Mouse (Mus musculus): ENCODE results near the gene Thnsl2. TPM values are rescaled to one million over a fixed set of nuclear protein-coding genes. Genes with fewer than 3 reads are reported as not detected.
A peak's percentile ranks its signal among the peaks of the same experiment; 100 is the strongest.

The Thnsl2 gene
- total RNA-seq, 2 experiments from 2014 or later: 6.8 to 8.1 TPM

GRCm38 (mm10) chr6:71135031-71135430 lies 9.2 kb downstream of the Thnsl2 start:
- intact Hi-C loops (cut with DNase I): no loop called here
- DNase-seq: no peak

DNA sequence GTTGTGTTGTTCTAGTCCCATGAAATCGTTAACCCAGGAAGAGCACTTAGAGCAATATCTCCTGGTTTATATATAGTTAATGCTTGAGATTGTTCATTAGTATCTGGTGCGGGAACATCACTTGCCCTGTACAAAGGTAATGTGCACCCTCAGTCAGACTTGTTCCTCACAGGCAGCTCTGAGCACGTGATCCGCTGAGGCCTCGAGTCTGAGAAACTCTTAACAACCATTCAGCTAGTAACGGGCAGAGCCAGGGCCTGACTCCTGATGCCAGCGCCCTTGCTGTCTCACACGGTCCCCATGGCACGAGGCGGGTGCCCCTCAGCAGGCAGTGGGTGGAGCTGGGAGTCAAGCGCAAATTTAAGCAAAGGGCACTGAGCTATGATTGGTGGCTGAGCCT lies 10.7 kb downstream of the Thnsl2 start:
- no peak for DNase-seq
- intact Hi-C loops (cut with DNase I): no loop called here

DNA sequence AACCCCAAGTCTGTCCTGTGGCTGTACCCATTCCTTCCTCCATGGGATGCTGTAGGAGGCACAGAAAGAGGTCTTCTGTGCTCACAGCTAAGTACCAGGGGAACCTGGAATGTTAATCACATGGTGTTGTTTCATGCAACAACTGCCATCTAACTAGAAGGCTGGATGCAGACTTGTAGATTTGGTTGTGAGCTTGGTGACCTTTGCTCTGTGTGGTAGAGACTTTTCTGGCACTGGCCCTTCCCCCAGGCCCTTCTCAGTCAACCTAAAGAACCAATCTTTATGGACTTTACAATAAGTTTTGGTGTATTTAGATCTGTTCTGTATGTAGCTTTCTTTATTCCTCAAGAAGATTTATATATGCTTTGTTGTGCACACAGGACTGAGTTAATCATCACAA lies 13.2 kb downstream of the Thnsl2 start:
- intact Hi-C loops (cut with DNase I): no loop called here

GRCm38 (mm10) chr6:71130269-71130668 lies 14.0 kb downstream of the Thnsl2 start:
- no peak for DNase-seq
- intact Hi-C loops (cut with DNase I): no loop called here

More for the DNA sequence above, 13.2 kb downstream of the Thnsl2 start:
- no peak for DNase-seq

- DNase-seq: no peak
- intact Hi-C loops (cut with DNase I): loop anchor here (5.0 kb wide), 2 partner anchors 97 to 322 kb away; no protein-coding TSS in a partner anchor
Measured at GRCm38 (mm10) chr6:71129071-71129470, 15.2 kb downstream of the Thnsl2 start.

DNA sequence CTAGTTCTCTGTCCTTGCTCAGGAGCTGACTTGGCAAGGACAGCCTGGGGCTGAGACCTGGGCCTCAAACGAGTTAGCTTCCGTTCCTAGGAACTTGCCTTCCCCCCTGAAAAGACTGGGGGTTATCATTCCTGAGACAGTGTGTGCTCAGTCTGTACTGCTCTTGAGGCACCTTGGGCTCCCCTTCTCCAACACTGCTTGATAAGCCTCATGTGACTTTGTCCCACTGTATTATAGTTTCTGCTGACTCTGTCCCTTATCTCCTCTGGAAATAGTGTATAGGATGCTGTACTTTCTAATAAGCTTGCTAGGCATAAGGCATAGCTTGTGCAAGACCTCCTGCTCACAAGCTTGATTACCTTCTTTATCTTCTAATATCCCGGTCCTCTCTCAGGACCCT lies 17.9 kb downstream of the Thnsl2 start:
- DNase-seq: no peak
- intact Hi-C loops (cut with DNase I): loop anchor here (5.0 kb wide), 2 partner anchors 94 to 319 kb away; no protein-coding TSS in a partner anchor

DNA sequence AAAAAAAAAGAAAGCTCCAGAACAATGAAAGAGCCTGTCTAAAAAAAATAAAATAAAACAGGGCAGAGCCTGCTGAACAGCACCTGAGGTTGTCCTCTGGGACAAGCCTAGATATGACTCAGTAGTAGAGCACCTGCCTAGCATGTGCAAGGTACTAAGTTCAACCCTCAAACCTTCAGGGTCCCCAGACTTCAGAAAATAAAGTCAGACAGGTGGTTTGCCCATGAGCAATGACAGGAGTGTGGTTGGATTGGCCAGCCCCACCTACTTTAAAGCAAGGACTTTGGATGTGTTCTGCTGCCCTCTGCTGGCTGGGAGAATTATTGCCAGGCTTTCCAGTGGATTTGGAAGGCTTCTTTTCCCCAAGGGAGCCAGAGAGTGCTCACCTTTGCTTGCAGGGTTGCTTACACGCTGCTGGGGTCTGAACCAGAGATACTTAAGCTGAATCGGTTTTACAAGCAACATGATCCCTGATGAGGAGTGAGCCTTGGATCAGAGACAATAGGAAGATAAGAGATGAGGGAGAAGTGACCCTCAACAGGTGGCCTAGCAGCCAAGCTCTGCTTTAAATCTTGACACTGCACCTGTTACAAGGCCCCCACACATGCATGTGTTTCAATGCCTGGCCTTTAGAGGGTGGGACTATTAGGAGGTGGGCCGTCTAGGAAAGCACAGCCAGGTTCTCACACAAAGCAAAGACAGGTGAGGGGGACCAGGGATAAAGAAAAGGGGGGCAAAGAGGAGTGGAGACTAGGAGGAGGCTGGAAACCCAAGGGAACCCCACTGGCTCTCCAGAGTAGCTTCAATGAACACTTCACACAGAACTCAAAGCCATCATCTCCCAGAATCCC lies 19.0 kb downstream of the Thnsl2 start:
- DNase-seq: peak; percentile 81 to 90
- intact Hi-C loops (cut with DNase I): loop anchor here (1.0 to 5.0 kb wide), 3 partner anchors 93 to 318 kb away; no protein-coding TSS in a partner anchor

- no peak for DNase-seq
- intact Hi-C loops (cut with DNase I): no loop called here
Measured at GRCm38 (mm10) chr6:71119577-71120254, 24.5 kb downstream of the Thnsl2 start.

- intact Hi-C loops (cut with DNase I): no loop called here
- DNase-seq: peak in 1 of 2 experiments; percentile 9
Measured at GRCm38 (mm10) chr6:71111419-71112113, 32.7 kb downstream of the Thnsl2 start.

GRCm38 (mm10) chr6:71106170-71106945 lies 37.9 kb downstream of the Thnsl2 start:
- DNase-seq: peak; percentile 41 to 52
- intact Hi-C loops (cut with DNase I): no loop called here

DNA sequence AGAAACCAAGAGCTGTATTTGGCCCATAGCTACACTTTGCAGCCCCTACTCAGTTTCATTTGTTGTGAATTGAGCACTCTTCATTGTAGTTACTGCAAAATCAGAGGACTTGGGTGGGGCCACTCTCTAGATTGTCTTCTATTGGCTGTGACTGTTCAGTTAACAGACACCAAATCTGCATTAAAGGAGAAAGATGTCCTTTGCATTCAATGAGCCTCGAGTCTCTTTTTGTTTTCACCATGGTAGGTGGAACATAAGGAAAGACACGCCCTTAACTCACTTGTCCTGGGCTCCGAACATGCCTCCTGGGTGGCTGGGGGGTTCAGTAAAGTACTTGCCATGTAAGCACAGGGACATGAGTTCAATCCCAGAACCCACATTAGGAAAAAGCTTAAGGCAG lies 48.1 kb downstream of the Thnsl2 start:
- DNase-seq: no peak
- intact Hi-C loops (cut with DNase I): no loop called here

DNA sequence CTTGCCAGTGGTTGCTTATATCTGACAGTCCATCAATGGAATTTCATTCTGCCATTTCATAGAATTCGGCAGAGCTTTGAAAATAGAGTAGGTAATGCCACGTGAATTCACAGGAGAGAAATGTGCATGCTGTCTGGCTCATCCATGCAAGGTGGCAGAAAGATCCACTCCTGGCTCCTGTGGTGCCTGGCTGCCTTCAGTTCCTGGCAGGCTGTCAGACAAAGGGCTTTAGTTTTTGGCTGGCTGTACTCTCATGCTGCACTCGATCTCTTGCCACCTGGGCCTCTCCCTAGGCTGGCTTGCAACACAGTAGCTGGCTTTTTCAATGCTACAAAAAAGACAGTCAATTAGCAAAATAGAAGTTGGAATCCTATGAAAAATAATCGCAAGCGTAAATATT lies 49.5 kb downstream of the Thnsl2 start:
- intact Hi-C loops (cut with DNase I): no loop called here
- DNase-seq: peak; percentile 15 to 19

DNA sequence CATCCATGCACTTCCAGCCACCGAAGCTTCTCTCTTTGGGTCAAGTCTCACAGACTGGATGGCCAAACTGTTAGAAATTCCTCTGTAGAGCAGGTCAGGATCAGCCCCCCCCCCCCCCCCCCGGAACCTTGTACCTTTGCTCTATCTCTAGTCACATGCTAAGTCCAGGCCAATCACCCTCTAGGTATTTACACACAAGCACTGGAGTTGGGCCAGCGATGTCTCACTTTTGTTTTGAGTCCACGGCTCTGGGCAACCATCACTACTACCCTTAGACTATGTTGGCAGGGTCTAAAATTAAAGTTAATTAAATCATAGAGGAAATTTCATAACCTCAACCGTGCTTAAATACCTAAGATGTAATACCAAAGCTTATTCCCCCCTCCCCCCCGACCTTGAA lies 50.6 kb downstream of the Thnsl2 start:
- no peak for DNase-seq

DNA sequence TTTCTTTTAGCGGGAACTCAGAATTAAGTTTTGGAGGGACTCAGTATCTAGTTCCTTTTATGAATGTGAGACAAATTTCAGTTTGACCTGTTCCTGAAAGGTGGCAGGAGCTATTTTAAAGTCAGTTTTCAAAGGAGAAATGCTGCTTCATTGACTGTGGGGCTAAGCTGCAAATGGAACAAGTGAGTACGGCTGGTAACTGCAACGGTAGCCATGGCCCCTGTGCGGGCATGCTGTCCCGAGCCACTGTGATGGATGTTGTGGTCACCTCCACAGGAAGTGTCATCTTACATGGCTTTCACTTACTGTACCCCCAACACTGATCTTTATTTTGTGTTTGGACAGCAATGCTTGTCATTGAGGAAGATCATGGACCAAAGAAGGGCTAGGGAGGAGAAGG lies 53.8 kb downstream of the Thnsl2 start:
- DNase-seq: no peak
- intact Hi-C loops (cut with DNase I): no loop called here

More for the DNA sequence above, 50.6 kb downstream of the Thnsl2 start:
- intact Hi-C loops (cut with DNase I): no loop called here

- intact Hi-C loops (cut with DNase I): no loop called here
- no peak for DNase-seq
Measured at GRCm38 (mm10) chr6:71089735-71090134, 54.5 kb downstream of the Thnsl2 start.

DNA sequence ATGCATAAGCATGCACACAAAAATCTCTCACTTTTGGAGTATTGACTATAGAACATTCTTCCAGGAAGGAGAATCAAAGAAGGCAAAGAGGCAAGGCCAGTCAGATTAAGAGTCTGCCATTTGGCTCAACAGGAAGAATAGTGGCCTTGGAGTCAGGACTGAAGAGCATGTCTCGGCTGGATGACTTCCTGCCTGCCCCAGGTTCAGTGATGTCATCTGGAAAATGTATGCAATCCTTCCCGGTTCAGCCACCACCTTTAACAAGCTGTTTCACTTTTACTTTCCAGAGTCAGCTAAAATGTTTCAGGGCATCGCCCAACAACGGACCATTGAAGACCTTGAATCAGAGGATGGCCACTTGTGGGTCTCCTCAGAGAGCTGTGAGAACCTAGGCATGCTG lies 55.2 kb downstream of the Thnsl2 start:
- no peak for DNase-seq
- intact Hi-C loops (cut with DNase I): no loop called here

DNA sequence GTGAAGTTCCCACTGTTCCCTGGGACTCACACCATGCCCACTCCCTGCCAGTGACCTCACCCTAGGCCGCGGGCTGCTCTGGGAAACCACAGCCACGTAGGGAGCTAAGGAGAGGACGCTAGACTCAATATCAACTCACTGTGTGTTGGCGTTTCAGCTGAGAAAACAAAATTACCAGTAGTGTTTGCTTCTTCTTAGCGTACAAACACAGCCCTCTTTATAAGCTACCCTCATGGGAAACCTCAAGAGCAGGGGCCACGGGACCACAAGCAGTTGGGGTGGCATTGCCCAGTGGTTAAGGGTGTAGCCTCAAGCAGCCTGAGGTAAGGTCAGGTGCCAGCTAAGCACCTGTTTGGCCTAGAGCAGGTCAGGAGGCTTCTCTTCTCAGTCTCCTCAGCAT lies 60.8 kb downstream of the Thnsl2 start:
- DNase-seq: no peak
- intact Hi-C loops (cut with DNase I): no loop called here

GRCm38 (mm10) chr6:71082084-71082483 lies 62.2 kb downstream of the Thnsl2 start:
- DNase-seq: no peak

GRCm38 (mm10) chr6:71081230-71081629 lies 63.0 kb downstream of the Thnsl2 start:
- intact Hi-C loops (cut with DNase I): no loop called here
- DNase-seq: no peak

More at GRCm38 (mm10) chr6:71082084-71082483, 62.2 kb downstream of the Thnsl2 start:
- intact Hi-C loops (cut with DNase I): no loop called here
